Mouse (Mus musculus): ENCODE measurements at regions not wholly inside any gene's neighbourhood (a gene's known extent, or its start where the extent isn't known, plus 50 kb on each side); places are given as distances from the start of the nearest gene placed in this dataset.

GRCm38 (mm10) chr4:83956252-83956904 lies 431.0 kb downstream of the Ccdc171 start:
- Histone ChIP-seq H3K9ac (ENCODE audit: control insufficient read depth, low read depth, low read length, poor library complexity, severe bottlenecking) (no peak overlapping the region), H3K4me1 (ENCODE audit: control insufficient read depth in 1 of 2, insufficient read depth in 2 of 2, low read length in 2 of 2) (no peaks in the 10 kb centered on the region), H3K9me3 (replicated peaks; ENCODE audit: insufficient read depth, low read length) (no peaks in the 10 kb centered on the region), H3K79me2 (ENCODE audit: control insufficient read depth, insufficient read depth, low read length, poor library complexity) (no peaks in the 10 kb centered on the region), H3K36me3 (ENCODE audit: control insufficient read depth in 1 of 2, insufficient read depth in 2 of 2, low read length in 2 of 2) (no peaks in the 10 kb centered on the region), H3K4me3 (ENCODE audit: control insufficient read depth in 1 of 2, insufficient read depth in 1 of 2, low read depth in 2 of 2, low read length in 2 of 2) (no peak overlapping the region), H3K27me3 (ENCODE audit: control insufficient read depth in 1 of 2, insufficient read depth in 2 of 2, low read length in 2 of 2) (no peaks in the 10 kb centered on the region), H3K27ac (ENCODE audit: control insufficient read depth, low read depth, low read length) (no peak overlapping the region)
- no peak for TF ChIP-seq TBP (IDR thresholded peaks at IDR 0.05; ENCODE audit: low read depth, low read length)
- no peak for TF ChIP-seq RAD21 (IDR thresholded peaks at IDR 0.05; ENCODE audit: low read depth, low read length)
- no peak for TF ChIP-seq SIN3A (IDR thresholded peaks at IDR 0.05; ENCODE audit: low read length)
- no peak for TF ChIP-seq CTCF (IDR thresholded peaks at IDR 0.05 in 2 of 3, conservative IDR thresholded peaks at IDR 0.05 in 1 of 3; ENCODE audit: control insufficient read depth in 1 of 3, insufficient read depth in 1 of 3, low read depth in 2 of 3, low read length in 3 of 3, poor library complexity in 1 of 3, severe bottlenecking in 1 of 3)
- no peak for TF ChIP-seq BHLHE40 (IDR thresholded peaks at IDR 0.05; ENCODE audit: borderline replicate concordance, low read depth, low read length)
- no peak for TF ChIP-seq MYC (IDR thresholded peaks at IDR 0.05; ENCODE audit: low read depth, low read length)
- TF ChIP-seq CHD2 (IDR thresholded peaks at IDR 0.05; ENCODE audit: low read length), result no peak
- TF ChIP-seq POLR2AphosphoS2 (IDR thresholded peaks at IDR 0.05; ENCODE audit: low read length), result no peak
- no peak for DNase-seq (ENCODE audit: low read depth, low spot score)

DNA sequence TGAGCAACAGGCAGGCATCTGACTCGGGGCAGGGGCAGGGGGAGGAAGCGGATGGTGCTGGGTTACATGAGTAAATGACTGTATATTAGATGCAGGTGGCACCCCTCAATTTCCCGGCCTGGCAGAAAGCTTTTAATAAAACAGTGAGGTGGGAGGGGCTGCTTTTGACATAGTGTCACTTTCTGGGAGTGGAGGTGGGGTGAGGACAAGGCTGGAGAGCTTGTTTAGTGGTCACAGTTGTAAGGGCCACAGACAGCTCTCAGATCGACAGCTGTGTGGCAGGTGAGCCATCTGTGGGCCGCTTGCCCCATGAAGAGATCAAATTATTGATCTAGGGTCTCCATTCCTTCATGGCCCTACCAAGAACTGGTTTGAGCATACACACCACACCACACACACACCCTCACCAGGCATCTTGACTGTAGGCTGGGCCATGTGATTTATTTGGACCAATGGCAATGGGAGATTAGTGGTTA lies 431.9 kb downstream of the Ccdc171 start:
- Histone ChIP-seq H3K4me3 (ENCODE audit: control insufficient read depth in 1 of 2, insufficient read depth in 1 of 2, low read depth in 2 of 2, low read length in 2 of 2) (no peak overlapping the region), H3K36me3 (ENCODE audit: control insufficient read depth in 1 of 2, insufficient read depth in 2 of 2, low read length in 2 of 2) (no peaks in the 10 kb centered on the region), H3K9ac (ENCODE audit: control insufficient read depth, low read depth, low read length, poor library complexity, severe bottlenecking) (no peak overlapping the region), H3K9me3 (replicated peaks; ENCODE audit: insufficient read depth, low read length) (no peaks in the 10 kb centered on the region), H3K4me1 (ENCODE audit: control insufficient read depth in 1 of 2, insufficient read depth in 2 of 2, low read length in 2 of 2) (no peaks in the 10 kb centered on the region), H3K27me3 (ENCODE audit: control insufficient read depth in 1 of 2, insufficient read depth in 2 of 2, low read length in 2 of 2) (no peaks in the 10 kb centered on the region), H3K79me2 (ENCODE audit: control insufficient read depth, insufficient read depth, low read length, poor library complexity) (no peaks in the 10 kb centered on the region), H3K27ac (ENCODE audit: control insufficient read depth, low read depth, low read length) (no peak overlapping the region)
- TF ChIP-seq ELF1 (IDR thresholded peaks at IDR 0.05; ENCODE audit: low read depth, low read length) (no peak), HCFC1 (IDR thresholded peaks at IDR 0.05; ENCODE audit: low read depth, low read length) (no peak), MAZ (IDR thresholded peaks at IDR 0.05; ENCODE audit: low read depth, low read length) (no peak), UBTF (IDR thresholded peaks at IDR 0.05; ENCODE audit: borderline replicate concordance, insufficient read depth, low read depth, low read length) (no peak), KAT2A (conservative IDR thresholded peaks at IDR 0.05; ENCODE audit: low read depth, low read length) (no peak), MAX (IDR thresholded peaks at IDR 0.05; ENCODE audit: low read length) (no peak), CTCF (IDR thresholded peaks at IDR 0.05 in 2 of 3, conservative IDR thresholded peaks at IDR 0.05 in 1 of 3; ENCODE audit: control insufficient read depth in 1 of 3, insufficient read depth in 1 of 3, low read depth in 2 of 3, low read length in 3 of 3, poor library complexity in 1 of 3, severe bottlenecking in 1 of 3) (no peak), ZMIZ1 (IDR thresholded peaks at IDR 0.05; ENCODE audit: low read depth, low read length) (no peak), USF2 (IDR thresholded peaks at IDR 0.05; ENCODE audit: borderline replicate concordance in 1 of 2, insufficient read depth in 1 of 2, low read depth in 1 of 2, low read length in 2 of 2) (no peak), ETS1 (IDR thresholded peaks at IDR 0.05; ENCODE audit: low read depth, low read length) (no peak), MYC (IDR thresholded peaks at IDR 0.05; ENCODE audit: low read depth, low read length) (no peak), CHD2 (IDR thresholded peaks at IDR 0.05; ENCODE audit: low read length) (no peak), POLR2AphosphoS2 (IDR thresholded peaks at IDR 0.05; ENCODE audit: low read length) (no peak)
- DNase-seq (ENCODE audit: low read depth, low spot score), result no peak

All from MEL (cell line).